Mouse (Mus musculus) CD4-positive, CD25-positive, alpha-beta regulatory T cell (primary cell): ENCODE data around the gene Casp12. TPM values are rescaled to one million over a fixed set of nuclear protein-coding genes. Genes with fewer than 3 reads are reported as not detected.

Experiments used
- polyA plus RNA-seq: library from polyadenylated mRNA; unstranded; fragments of 100-300 nt; shearing (Covaris generic); gene quantifications from one replicate; pipeline ENCODE4 v1.2.1, GENCODE M21; 2017

Casp12 gene
- polyA plus RNA-seq = 0.17 TPM

DNA sequence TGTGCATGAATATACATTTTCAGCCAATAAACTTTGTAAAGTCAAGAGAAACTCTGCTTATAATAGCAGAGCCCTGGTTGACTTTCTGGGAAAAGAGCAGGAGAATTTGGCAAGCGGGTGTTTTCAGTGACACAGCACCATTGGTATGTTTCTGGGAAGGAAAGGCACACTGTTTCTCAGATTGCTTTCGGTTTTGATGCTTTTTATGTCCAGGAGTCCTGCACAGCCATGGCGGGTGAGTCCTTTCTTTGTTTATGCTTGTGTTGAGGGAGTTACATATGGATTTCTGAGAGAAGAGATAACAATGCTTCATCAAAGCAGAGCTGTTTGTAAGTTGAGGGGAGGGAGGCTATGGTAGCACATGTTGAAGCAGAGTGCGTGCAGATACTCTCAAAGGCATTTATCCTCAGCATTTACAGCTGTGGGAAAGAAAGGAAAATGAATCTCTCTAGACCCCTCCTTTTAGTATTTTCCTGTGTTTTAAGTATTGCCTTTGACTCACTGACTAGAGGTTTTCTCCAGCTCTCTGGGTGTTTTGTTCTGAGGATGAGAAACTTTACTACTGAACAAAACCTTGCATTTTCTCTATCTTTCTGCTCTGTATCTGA lies at the start of gene Casp12:
TSS of gene Casp12 (plus strand) at position 140 of the 608 bp plus-strand sequence.

DNA sequence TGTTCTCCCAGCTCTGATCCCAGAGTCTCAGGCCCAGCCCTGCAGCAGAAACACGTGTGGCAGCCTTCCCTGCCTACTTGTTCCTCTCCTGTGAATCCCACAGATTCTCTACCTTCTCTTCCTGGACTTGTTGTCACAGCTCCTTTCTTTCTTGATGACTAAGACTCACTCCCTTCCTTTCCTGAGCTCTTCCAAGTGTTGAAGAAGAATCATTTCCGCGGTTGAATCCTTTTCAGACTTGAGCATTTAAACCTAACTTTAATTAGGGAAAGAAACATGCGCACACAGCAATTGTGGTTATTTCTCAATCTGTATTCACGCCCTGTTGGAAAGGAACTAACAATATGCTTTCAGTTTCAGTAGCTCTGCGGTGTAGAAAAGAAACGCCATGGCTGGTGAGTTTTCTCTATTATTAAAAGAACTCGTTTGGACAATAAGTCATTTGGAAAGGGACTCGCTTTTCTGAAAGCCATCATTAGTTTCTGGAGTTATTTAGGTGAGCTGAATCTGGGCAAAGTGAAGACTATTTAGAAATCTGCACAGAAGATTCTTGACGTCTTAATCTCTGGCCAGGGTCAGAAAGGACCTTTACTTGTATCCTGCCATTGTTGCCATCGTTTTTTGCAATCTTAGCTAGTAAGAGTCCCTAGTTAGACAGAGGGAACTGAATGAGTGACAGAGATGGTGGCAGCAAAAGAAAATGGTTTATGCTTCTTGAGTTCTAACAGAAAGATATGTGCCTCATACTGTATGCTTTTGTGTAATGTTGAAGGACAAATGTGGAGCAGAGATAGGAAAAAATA lies 46.7 kb upstream of the Casp12 start, which contains the start of gene Casp1:
TSS of gene Casp1 (plus strand) at position 189 of the 803 bp plus-strand sequence.

DNA sequence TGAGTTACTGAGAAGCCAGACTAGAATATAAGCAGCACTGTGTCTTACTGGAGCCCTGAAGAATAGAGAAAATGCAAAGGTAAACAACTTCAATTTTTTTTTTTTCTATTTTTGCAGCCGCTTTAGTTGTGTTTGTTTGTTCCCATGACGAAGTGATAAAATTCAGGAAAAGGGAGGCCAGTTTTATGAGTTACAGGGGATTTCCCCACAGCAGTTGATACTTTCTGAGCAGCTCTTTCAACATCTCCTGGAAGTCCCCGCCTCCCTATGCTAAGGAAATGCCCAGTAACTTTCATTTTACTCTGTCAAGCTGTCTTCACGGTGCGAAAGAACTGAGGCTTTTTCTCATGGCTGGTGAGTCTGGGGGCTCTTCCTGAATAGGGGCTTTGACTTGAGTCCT lies 36.7 kb upstream of the Casp12 start, which contains the start of gene Casp4:
TSS of gene Casp4 (plus strand) at position 268 of the 400 bp plus-strand sequence.

Other genes with a start within 250 kb of the Casp12 start
- 26.3 TPM for gene Casp1, start 46.9 kb upstream of the Casp12 start, polyA plus RNA-seq
- 21.4 TPM for gene Casp4, start 36.6 kb upstream of the Casp12 start, polyA plus RNA-seq